Mouse (Mus musculus) spleen, adult 12 weeks (tissue): Measurements from ENCODE around the gene Ago1.

Experiments
- DNase-seq: peaks from one replicate; pipeline ENCODE4 v3.0.0; 2022; ENCODE audit warnings: low spot score

Ago1 gene

GRCm38 (mm10) chr4:126412526-126412925 is 55.9 kb downstream of the Ago1 start:
- no peak for DNase-seq
